Mouse (Mus musculus) MEL (cell line): ENCODE data around the gene Lrtm2. TPM values are rescaled to one million over a fixed set of nuclear protein-coding genes. Genes with fewer than 3 reads are reported as not detected.

ENCODE experiments used
- DNase-seq: peaks from one replicate; pipeline ENCODE4 v3.0.0; 2011; ENCODE audit warnings: low read depth, low spot score
- H3K27ac ChIP-seq: 2 replicates; pipeline ENCODE4 v1.5.1; 2012; ENCODE audit warnings: low read depth, mild to moderate bottlenecking, control low read depth, low read length, moderate library complexity; ENCODE audit not compliant: control insufficient read depth
- H3K27me3 ChIP-seq, 2 experiments: fragments of 150-350 bp in 1 of 2; sonication (generic) in 1 of 2; 2 replicates each; pipeline ENCODE4 v1.6.1; 2012; ENCODE audit warnings: low read length in 2 of 2, mild to moderate bottlenecking in 2 of 2, improper control_type of control experiment in 1 of 2, moderate library complexity in 1 of 2; ENCODE audit not compliant: insufficient read depth in 2 of 2, control insufficient read depth in 1 of 2
- H3K36me3 ChIP-seq, 2 experiments: 2 replicates each; pipeline ENCODE4 v1.6.1; 2012 to 2014; ENCODE audit warnings: low read length in 2 of 2, improper control_type of control experiment in 1 of 2, inconsistent platforms in 1 of 2, mild to moderate bottlenecking in 1 of 2; ENCODE audit not compliant: insufficient read depth in 2 of 2, control insufficient read depth in 1 of 2
- H3K4me1 ChIP-seq, 2 experiments: fragments of 150-350 bp in 1 of 2; sonication (generic) in 1 of 2; 2 replicates each; pipeline ENCODE4 v1.6.1; 2012; ENCODE audit warnings: low read length in 2 of 2, improper control_type of control experiment in 1 of 2, mild to moderate bottlenecking in 1 of 2; ENCODE audit not compliant: insufficient read depth in 2 of 2, control insufficient read depth in 1 of 2
- H3K4me3 ChIP-seq, 2 experiments: fragments of 150-350 bp in 1 of 2; sonication (generic) in 1 of 2; 2 replicates each; pipeline ENCODE4 v1.5.1; 2012; ENCODE audit warnings: low read depth in 2 of 2, low read length in 2 of 2, mild to moderate bottlenecking in 2 of 2, moderate library complexity in 2 of 2, control low read depth in 1 of 2, improper control_type of control experiment in 1 of 2; ENCODE audit not compliant: control insufficient read depth in 1 of 2, insufficient read depth in 1 of 2
- H3K79me2 ChIP-seq: 2 replicates; pipeline ENCODE4 v1.6.1; 2012; ENCODE audit warnings: mild to moderate bottlenecking, low read length, moderate library complexity; ENCODE audit not compliant: control insufficient read depth, poor library complexity, insufficient read depth
- H3K9ac ChIP-seq: 2 replicates; pipeline ENCODE4 v1.6.1; 2012; ENCODE audit warnings: low read depth, mild to moderate bottlenecking, control low read depth, low read length, moderate library complexity; ENCODE audit not compliant: control insufficient read depth, poor library complexity, severe bottlenecking
- H3K9me3 ChIP-seq: fragments of 150-350 bp; sonication (generic); replicated peaks from 2 replicates; pipeline ENCODE4 v1.6.1; 2012; ENCODE audit warnings: mild to moderate bottlenecking, low read length, improper control_type of control experiment, moderate library complexity; ENCODE audit not compliant: insufficient read depth
- CHD2 ChIP-seq: IDR thresholded peaks from 2 replicates; pipeline ENCODE4 v1.6.1; 2011; ENCODE audit warnings: low read length, improper control_type of control experiment
- E2F4 ChIP-seq: IDR thresholded peaks from 2 replicates; pipeline ENCODE4 v1.6.1; 2011; ENCODE audit warnings: low read depth, low read length, improper control_type of control experiment, borderline replicate concordance
- GATA1 ChIP-seq: IDR thresholded peaks from 2 replicates; pipeline ENCODE4 v1.6.1; 2011; ENCODE audit warnings: low read depth, low read length, improper control_type of control experiment
- HCFC1 ChIP-seq: IDR thresholded peaks from 2 replicates; pipeline ENCODE4 v1.6.1; 2012; ENCODE audit warnings: low read depth, mild to moderate bottlenecking, inconsistent platforms, low read length, improper control_type of control experiment, moderate library complexity
- JUND ChIP-seq: IDR thresholded peaks from 2 replicates; pipeline ENCODE4 v1.6.1; 2011; ENCODE audit warnings: low read depth, mild to moderate bottlenecking, improper control_type of control experiment, low read length
- KAT2A ChIP-seq: conservative IDR thresholded peaks from 2 replicates; pipeline ENCODE4 v1.6.1; 2012; ENCODE audit warnings: low read depth, low read length, improper control_type of control experiment, inconsistent platforms
- MAFK ChIP-seq: IDR thresholded peaks from 2 replicates; pipeline ENCODE4 v1.6.1; 2011; ENCODE audit warnings: low read depth, mild to moderate bottlenecking, low read length, improper control_type of control experiment, borderline replicate concordance
- MEF2A ChIP-seq: IDR thresholded peaks from 2 replicates; pipeline ENCODE4 v1.6.1; 2014; ENCODE audit warnings: low read depth, mild to moderate bottlenecking, inconsistent platforms, low read length, improper control_type of control experiment; ENCODE audit not compliant: poor library complexity, insufficient replicate concordance, severe bottlenecking; ENCODE audit errors: extremely low read depth
- MYB ChIP-seq: IDR thresholded peaks from 2 replicates; pipeline ENCODE4 v1.6.1; 2011; ENCODE audit warnings: mild to moderate bottlenecking, low read depth, low read length, improper control_type of control experiment
- POLR2A ChIP-seq, 2 experiments: IDR thresholded peaks; 2 replicates each; pipeline ENCODE4 v1.6.1; 2011 to 2012; ENCODE audit warnings: low read length in 2 of 2, mild to moderate bottlenecking in 2 of 2, control low read depth in 1 of 2, improper control_type of control experiment in 1 of 2, low read depth in 1 of 2, moderate library complexity in 1 of 2; ENCODE audit not compliant: control insufficient read depth in 1 of 2, insufficient read depth in 1 of 2, poor library complexity in 1 of 2
- RAD21 ChIP-seq: IDR thresholded peaks from 2 replicates; pipeline ENCODE4 v1.6.1; 2011; ENCODE audit warnings: mild to moderate bottlenecking, low read depth, low read length, improper control_type of control experiment
- RCOR1 ChIP-seq: IDR thresholded peaks from 2 replicates; pipeline ENCODE4 v1.6.1; 2012; ENCODE audit warnings: low read depth, mild to moderate bottlenecking, inconsistent platforms, low read length, improper control_type of control experiment
- SMC3 ChIP-seq: IDR thresholded peaks from 2 replicates; pipeline ENCODE4 v1.6.1; 2011; ENCODE audit warnings: low read depth, low read length, improper control_type of control experiment
- TAL1 ChIP-seq: IDR thresholded peaks from 2 replicates; pipeline ENCODE4 v1.6.1; 2012; ENCODE audit warnings: mild to moderate bottlenecking, inconsistent platforms, low read length, moderate library complexity, mixed read lengths
- TCF12 ChIP-seq: IDR thresholded peaks from 2 replicates; pipeline ENCODE4 v1.6.1; 2014; ENCODE audit warnings: low read depth, mild to moderate bottlenecking, inconsistent platforms, low read length, improper control_type of control experiment, moderate library complexity
- ZC3H11A ChIP-seq: IDR thresholded peaks from 2 replicates; pipeline ENCODE4 v1.6.1; 2012; ENCODE audit warnings: low read depth, mild to moderate bottlenecking, inconsistent platforms, low read length, improper control_type of control experiment
- polyA plus RNA-seq, 2 experiments: library from polyadenylated mRNA; stranded (reverse) in 1 of 2; unstranded in 1 of 2; fragments of >175 nt in 1 of 2; fragments of >200 nt in 1 of 2; gene quantifications; 2 replicates each; pipeline versions ENCODE4 v1.2.1 to v1.2.4; 2012; ENCODE audit warnings: low replicate concordance in 2 of 2, low read depth in 1 of 2; ENCODE audit not compliant: insufficient read length in 2 of 2, insufficient read depth in 1 of 2, missing spikeins in 1 of 2
- total RNA-seq: library from RNA; depleted of rRNA; stranded (reverse); fragments of 300-350 nt; gene quantifications from 2 replicates; pipeline ENCODE4 v1.2.3, GENCODE M21; 2012

Lrtm2 gene
- total and polyA plus RNA-seq, 3 experiments, result not detected

DNA sequence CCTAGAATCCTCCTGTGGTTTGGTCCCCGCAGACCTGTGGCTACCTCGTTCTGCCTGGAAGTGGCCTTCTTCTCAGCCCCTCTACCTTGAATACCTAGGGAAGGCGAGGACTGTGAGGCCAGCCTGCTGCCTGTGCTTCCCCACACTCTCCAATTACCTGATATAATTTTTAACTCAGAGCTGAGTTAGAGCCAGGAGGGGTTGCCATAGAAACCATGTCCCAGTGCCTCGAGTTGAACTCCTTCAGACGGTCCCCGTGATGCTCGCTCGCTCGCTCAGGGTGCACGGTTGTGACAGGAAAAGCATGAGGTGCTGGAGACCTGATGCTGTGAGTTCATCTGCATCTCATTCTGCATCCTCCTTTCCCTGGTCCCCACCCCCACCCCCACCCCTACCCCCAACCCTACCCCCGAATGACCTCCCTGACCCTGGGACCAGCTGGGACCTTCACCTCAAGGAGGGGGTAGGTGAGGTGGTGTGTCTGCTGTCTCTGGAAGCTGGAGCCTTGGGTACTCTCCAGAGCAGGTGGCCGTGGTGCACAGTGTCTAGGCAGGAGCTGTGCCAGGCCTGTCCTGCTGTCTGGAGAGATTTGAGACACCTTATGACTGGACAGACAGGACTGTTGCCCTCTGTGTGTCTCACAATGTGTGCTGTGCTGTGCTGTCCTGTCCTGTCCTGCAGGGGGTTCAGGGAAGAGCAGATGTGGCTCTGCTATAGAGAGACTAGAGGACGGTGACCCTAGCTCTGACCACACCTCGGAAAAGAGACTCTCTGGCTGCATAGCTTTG lies 16.8 kb downstream of the Lrtm2 start:
- Histone ChIP-seq H3K9ac (no peak overlapping the region), H3K4me3 (no peak overlapping the region), H3K9me3 (no peaks in the 10 kb centered on the region), H3K79me2 (no peaks in the 10 kb centered on the region), H3K27ac (no peak overlapping the region), H3K27me3 (peaks cover 0 to 1% of the 10 kb centered on the region in 2 experiments; a peak in 2 of 4 replicates), H3K4me1 (peaks cover 0 to 4% of the 10 kb centered on the region in 2 experiments; a peak in 2 of 4 replicates), H3K36me3 (no peaks in the 10 kb centered on the region)
- TF ChIP-seq MEF2A, result no peak
- no peak for TF ChIP-seq RCOR1
- no peak for TF ChIP-seq MAFK
- TF ChIP-seq POLR2A (IDR thresholded peaks at IDR 0.05; ENCODE audit: control insufficient read depth in 1 of 2, insufficient read depth in 1 of 2, low read depth in 1 of 2, low read length in 2 of 2, poor library complexity in 1 of 2), result no peak
- TF ChIP-seq SMC3, result no peak
- no peak for TF ChIP-seq MYB
- TF ChIP-seq GATA1, result no peak
- TF ChIP-seq ZC3H11A, result no peak
- no peak for TF ChIP-seq JUND
- no peak for DNase-seq

DNA sequence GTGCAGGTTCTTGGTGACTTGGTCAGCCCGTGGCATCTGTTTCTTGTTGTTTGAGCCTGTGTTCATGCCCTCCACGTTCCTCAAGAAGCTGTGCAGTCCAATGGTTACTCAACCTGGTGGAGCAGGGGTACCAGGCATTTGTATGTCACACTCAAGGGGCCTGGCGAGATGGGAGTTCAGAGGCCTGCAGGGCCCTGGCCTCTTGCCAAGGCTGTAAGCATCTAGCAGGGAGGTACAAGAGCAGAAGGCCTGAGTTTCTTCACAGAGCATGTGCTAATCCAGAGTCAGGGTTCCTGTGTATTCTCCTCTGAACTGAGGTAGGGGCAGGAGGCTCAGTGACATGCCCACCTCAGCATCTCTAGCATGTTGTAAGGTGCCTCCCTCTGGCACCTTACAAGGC lies 17.5 kb downstream of the Lrtm2 start:
- Histone ChIP-seq H3K9me3 (no peaks in the 10 kb centered on the region), H3K9ac (no peak overlapping the region), H3K4me1 (peaks cover 0 to 4% of the 10 kb centered on the region in 2 experiments; a peak in 2 of 4 replicates), H3K79me2 (no peaks in the 10 kb centered on the region), H3K27ac (no peak overlapping the region), H3K27me3 (peaks cover 0 to 1% of the 10 kb centered on the region in 2 experiments; a peak in 2 of 4 replicates), H3K4me3 (no peak overlapping the region), H3K36me3 (no peaks in the 10 kb centered on the region)
- DNase-seq, result no peak
- no peak for TF ChIP-seq SMC3
- TF ChIP-seq MYB, result no peak
- no peak for TF ChIP-seq CHD2
- TF ChIP-seq RAD21, result no peak
- TF ChIP-seq MEF2A, result no peak
- TF ChIP-seq HCFC1, result no peak
- no peak for TF ChIP-seq TAL1
- no peak for TF ChIP-seq E2F4
- no peak for TF ChIP-seq MAFK
- no peak for TF ChIP-seq TCF12
- TF ChIP-seq KAT2A, result no peak
